Mouse (Mus musculus) myocyte (in vitro differentiated cells): Measurements from ENCODE around the gene Gm11060. TPM values are rescaled to one million over a fixed set of nuclear protein-coding genes. Genes with fewer than 3 reads are reported as not detected.

Experiments used
- H3K27me3 ChIP-seq: one replicate; pipeline ENCODE4 v1.6.1; 2011; ENCODE audit not compliant: control insufficient read depth, insufficient read depth, insufficient read length
- H3K36me3 ChIP-seq: one replicate; pipeline ENCODE4 v1.6.1; 2011; ENCODE audit not compliant: control insufficient read depth, insufficient read depth
- H3K4me2 ChIP-seq: one replicate; pipeline ENCODE4 v1.6.1; 2011; ENCODE audit warnings: low read depth, control low read depth
- H3K4me3 ChIP-seq: one replicate; pipeline ENCODE4 v1.5.1; 2011; ENCODE audit warnings: mild to moderate bottlenecking, control low read depth, moderate library complexity
- H3K79me2 ChIP-seq: one replicate; pipeline ENCODE4 v1.6.1; 2011; ENCODE audit not compliant: control insufficient read depth, insufficient read depth
- H3ac ChIP-seq: one replicate; pipeline ENCODE4 v1.6.1; 2011; ENCODE audit not compliant: control insufficient read depth, insufficient read length
- CEBPB ChIP-seq: IDR thresholded peaks from 2 replicates; pipeline ENCODE4 v1.6.1; 2011; ENCODE audit warnings: mild to moderate bottlenecking, moderate library complexity; ENCODE audit not compliant: poor library complexity, insufficient read depth, severe bottlenecking
- E2F4 ChIP-seq: IDR thresholded peaks from one replicate; pipeline ENCODE4 v1.6.1; 2011; ENCODE audit warnings: mild to moderate bottlenecking, control low read depth, moderate library complexity; ENCODE audit not compliant: insufficient read depth
- MAX ChIP-seq: IDR thresholded peaks from one replicate; pipeline ENCODE4 v1.6.1; 2011; ENCODE audit warnings: low read depth, mild to moderate bottlenecking, control low read depth
- MYOD1 ChIP-seq, 3 experiments: IDR thresholded peaks; one replicate each; pipeline ENCODE4 v1.6.1; 2011; ENCODE audit warnings: control low read depth in 2 of 3, low read depth in 2 of 3, mild to moderate bottlenecking in 2 of 3, moderate library complexity in 1 of 3; ENCODE audit not compliant: insufficient read length in 2 of 3, control insufficient read depth in 1 of 3
- MYOG ChIP-seq, 3 experiments: IDR thresholded peaks; one replicate each; pipeline ENCODE4 v1.6.1; 2011; ENCODE audit warnings: control low read depth in 2 of 3, low read depth in 2 of 3, mild to moderate bottlenecking in 2 of 3; ENCODE audit not compliant: insufficient read length in 2 of 3, control insufficient read depth in 1 of 3, insufficient read depth in 1 of 3
- POLR2A ChIP-seq: IDR thresholded peaks from one replicate; pipeline ENCODE4 v1.6.1; 2011; ENCODE audit warnings: low read depth, mild to moderate bottlenecking, control low read depth, moderate library complexity; ENCODE audit not compliant: insufficient read length
- POLR2AphosphoS2 ChIP-seq: IDR thresholded peaks from one replicate; pipeline ENCODE4 v1.6.1; 2011; ENCODE audit warnings: low read depth, control low read depth; ENCODE audit not compliant: insufficient read length
- REST ChIP-seq: IDR thresholded peaks from one replicate; pipeline ENCODE4 v1.6.1; 2011; ENCODE audit warnings: mild to moderate bottlenecking, control low read depth, moderate library complexity; ENCODE audit not compliant: insufficient read depth, insufficient read length
- SRF ChIP-seq: IDR thresholded peaks from one replicate; pipeline ENCODE4 v1.6.1; 2011; ENCODE audit warnings: low read depth; ENCODE audit not compliant: control insufficient read depth, insufficient read length
- TCF12 ChIP-seq: IDR thresholded peaks from one replicate; pipeline ENCODE4 v1.6.1; 2011; ENCODE audit warnings: mild to moderate bottlenecking, control low read depth; ENCODE audit not compliant: poor library complexity, insufficient read depth, severe bottlenecking
- TCF3 ChIP-seq: IDR thresholded peaks from one replicate; pipeline ENCODE4 v1.6.1; 2011; ENCODE audit warnings: low read depth, control low read depth; ENCODE audit not compliant: insufficient read length
- USF1 ChIP-seq: IDR thresholded peaks from one replicate; pipeline ENCODE4 v1.6.1; 2011; ENCODE audit warnings: low read depth, mild to moderate bottlenecking, control low read depth, moderate library complexity
- polyA plus RNA-seq: library from polyadenylated mRNA; unstranded; fragments of >200 nt; fragmentation: generic; extraction: Trizol; gene quantifications from one replicate; pipeline ENCODE4 v1.2.1, GENCODE M21; 2012; ENCODE audit warnings: missing spikeins

Gene Gm11060
- polyA plus RNA-seq, 1 experiment: not detected

GRCm38 (mm10) chr2:105126279-105126678, 34.5 kb downstream of the Gm11060 start, which contains the start of gene Wt1:
Gene Wt1 (plus strand): TSS chr2:105126529.
- H3K79me2 ChIP-seq: no peaks in the 10 kb centered on the region
- no peak within 1 kb of the TSS for H3K4me2 ChIP-seq
- no peaks in the 10 kb centered on the region for H3K36me3 ChIP-seq
- no peak within 1 kb of the TSS for H3K4me3 ChIP-seq
- H3K27me3 ChIP-seq: peaks cover 37% of the 10 kb centered on the region
- H3ac ChIP-seq: no peak within 1 kb of the TSS
- no peak for TF ChIP-seq E2F4

GRCm38 (mm10) chr2:105126691-105127530, 35.1 kb downstream of the Gm11060 start:
- H3K4me3 ChIP-seq: no peak overlapping the region
- H3K27me3 ChIP-seq: peaks cover 41% of the 10 kb centered on the region
- H3K36me3 ChIP-seq: no peaks in the 10 kb centered on the region
- no peaks in the 10 kb centered on the region for H3K79me2 ChIP-seq
- H3ac ChIP-seq: no peak overlapping the region
- H3K4me2 ChIP-seq: no peak overlapping the region
- TF ChIP-seq POLR2AphosphoS2: no peak
- TF ChIP-seq POLR2A: no peak
- no peak for TF ChIP-seq MAX
- TF ChIP-seq MYOD1 (IDR thresholded peaks at IDR 0.05; ENCODE audit: control insufficient read depth in 1 of 3, insufficient read length in 2 of 3, low read depth in 2 of 3): no peak
- TF ChIP-seq E2F4: no peak
- TF ChIP-seq CEBPB: no peak
- no peak for TF ChIP-seq SRF
- TF ChIP-seq USF1: no peak
- TF ChIP-seq REST: no peak
- no peak for TF ChIP-seq TCF12
- no peak for TF ChIP-seq TCF3
- TF ChIP-seq MYOG (IDR thresholded peaks at IDR 0.05; ENCODE audit: control insufficient read depth in 1 of 3, insufficient read depth in 1 of 3, insufficient read length in 2 of 3, low read depth in 2 of 3): no peak

- no peak overlapping the region for H3ac ChIP-seq
- H3K79me2 ChIP-seq: no peaks in the 10 kb centered on the region
- no peaks in the 10 kb centered on the region for H3K36me3 ChIP-seq
- H3K4me3 ChIP-seq: no peak overlapping the region
- no peak overlapping the region for H3K4me2 ChIP-seq
- peaks cover 42% of the 10 kb centered on the region for H3K27me3 ChIP-seq
- TF ChIP-seq SRF (no peak), CEBPB (no peak), USF1 (no peak), MYOD1 (IDR thresholded peaks at IDR 0.05; ENCODE audit: control insufficient read depth in 1 of 3, insufficient read length in 2 of 3, low read depth in 2 of 3) (no peak), TCF3 (no peak), MAX (no peak), E2F4 (no peak), POLR2AphosphoS2 (no peak), TCF12 (no peak), REST (no peak), POLR2A (no peak), MYOG (IDR thresholded peaks at IDR 0.05; ENCODE audit: control insufficient read depth in 1 of 3, insufficient read depth in 1 of 3, insufficient read length in 2 of 3, low read depth in 2 of 3) (no peak)
Measured at GRCm38 (mm10) chr2:105127531-105128480, 36.0 kb downstream of the Gm11060 start.

- Histone ChIP-seq H3K27me3 (peaks cover 45% of the 10 kb centered on the region), H3K4me2 (no peak overlapping the region)
Measured at GRCm38 (mm10) chr2:105128564-105128963, 36.7 kb downstream of the Gm11060 start.

More at GRCm38 (mm10) chr2:105128564-105128963, 36.7 kb downstream of the Gm11060 start:
- Histone ChIP-seq H3K36me3 (no peaks in the 10 kb centered on the region), H3K79me2 (no peaks in the 10 kb centered on the region), H3K4me3 (no peak overlapping the region), H3ac (no peak overlapping the region)
- TF ChIP-seq TCF12 (no peak), POLR2AphosphoS2 (no peak), SRF (no peak), E2F4 (no peak), USF1 (no peak), TCF3 (no peak), MAX (no peak), CEBPB (no peak), REST (no peak), MYOD1 (IDR thresholded peaks at IDR 0.05; ENCODE audit: control insufficient read depth in 1 of 3, insufficient read length in 2 of 3, low read depth in 2 of 3) (no peak), MYOG (IDR thresholded peaks at IDR 0.05; ENCODE audit: control insufficient read depth in 1 of 3, insufficient read depth in 1 of 3, insufficient read length in 2 of 3, low read depth in 2 of 3) (no peak), POLR2A (no peak)
